Mouse (Mus musculus): ENCODE measurements around the gene Pdia3. TPM values are rescaled to one million over a fixed set of nuclear protein-coding genes. Genes with fewer than 3 reads are reported as not detected.
A peak's percentile ranks its signal among the peaks of the same experiment; 100 is the strongest.

The Pdia3 gene
- polyA plus RNA-seq, 1 experiment from 2014 or later: 291 TPM

GRCm38 (mm10) chr2:121415103-121415502 lies 1.5 kb downstream of the Pdia3 start:
- no peak for DNase-seq
- Histone ChIP-seq H3K9ac (peak overlapping the region; percentile 99), H3K9me3 (replicated peaks) (no peaks in the 10 kb centered on the region), H3K4me3 (replicated peaks) (peak overlapping the region; percentile 98), H3K27ac (0 out of 2 replicates have a peak overlapping the region, but pooled peaks have one; percentile 95), H3K4me1 (replicated peaks) (peaks cover 59% of the 10 kb centered on the region), H3K27me3 (no peaks in the 10 kb centered on the region), H3K36me3 (peaks cover 34% of the 10 kb centered on the region), H3K4me2 (peak overlapping the region; percentile 88)
- no peak for ATAC-seq (ENCODE audit: low read depth)
- 26% methylated on average over 3 of the region's 3 CpGs for WGBS (ENCODE audit: insufficient replicate concordance)

DNA sequence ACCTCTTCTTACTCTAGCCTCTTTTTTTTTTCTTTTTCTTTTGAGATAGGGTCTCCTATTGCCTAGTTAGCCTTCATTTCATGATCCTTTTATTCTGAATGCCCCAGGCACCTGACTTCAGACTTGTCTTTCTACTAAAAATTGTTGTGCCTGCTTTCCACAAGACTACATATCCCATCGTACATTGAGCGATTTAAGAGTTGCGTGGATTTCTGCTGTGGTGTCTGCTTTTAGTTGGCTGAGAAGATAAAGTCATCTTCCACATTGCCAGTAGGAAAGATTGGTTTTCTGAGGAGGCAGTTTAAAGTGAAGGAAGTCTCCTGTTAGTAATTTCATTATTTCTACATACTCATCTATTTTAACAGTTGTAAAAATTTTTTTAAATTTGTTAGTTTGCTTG lies 2.0 kb downstream of the Pdia3 start:
- Histone ChIP-seq H3K27me3 (no peaks in the 10 kb centered on the region), H3K27ac (0 out of 2 replicates have a peak overlapping the region, but pooled peaks have one; percentile 10), H3K36me3 (peaks cover 36% of the 10 kb centered on the region), H3K4me3 (replicated peaks) (peak overlapping the region; percentile 98), H3K4me1 (replicated peaks) (peaks cover 59% of the 10 kb centered on the region), H3K9ac (peak overlapping the region; percentile 99), H3K9me3 (replicated peaks) (no peaks in the 10 kb centered on the region), H3K4me2 (peak overlapping the region; percentile 88)
- ATAC-seq (ENCODE audit: low read depth) (no peak), DNase-seq (no peak)
- WGBS (ENCODE audit: insufficient replicate concordance): 63% methylated on average over 3 of the region's 3 CpGs

- ATAC-seq (ENCODE audit: low read depth): no peak
- WGBS (ENCODE audit: insufficient replicate concordance): 84% methylated on average over 6 of the region's 6 CpGs
These were observed 2.8 kb downstream of the Pdia3 start for GRCm38 (mm10) chr2:121416356-121416755.

DNA sequence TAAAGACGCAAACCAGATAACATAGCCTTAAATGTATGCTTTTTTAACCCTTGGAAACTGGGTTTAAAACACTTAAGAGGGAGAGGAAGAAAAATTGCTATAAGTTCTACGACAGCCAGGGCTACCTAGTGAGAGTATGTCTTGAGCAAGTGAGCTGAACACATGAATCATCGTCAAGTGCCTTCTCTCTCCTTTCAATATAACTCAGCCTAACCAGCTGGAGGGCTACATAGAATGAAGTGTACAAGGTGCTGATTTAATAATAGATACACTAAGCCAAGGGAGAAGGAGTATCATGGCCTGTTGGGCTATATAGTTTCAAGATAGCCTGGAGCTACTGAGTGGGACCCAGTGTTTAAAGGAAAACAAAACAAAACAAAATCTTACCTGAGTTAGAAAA lies 4.9 kb downstream of the Pdia3 start:
- Histone ChIP-seq H3K27ac (no peak overlapping the region), H3K36me3 (peaks cover 59% of the 10 kb centered on the region), H3K27me3 (no peaks in the 10 kb centered on the region), H3K4me3 (replicated peaks) (no peak overlapping the region), H3K4me1 (replicated peaks) (peaks cover 46% of the 10 kb centered on the region), H3K9me3 (replicated peaks) (no peaks in the 10 kb centered on the region), H3K4me2 (no peak overlapping the region), H3K9ac (no peak overlapping the region)
- 90% methylated on average over 3 of the region's 3 CpGs for WGBS (ENCODE audit: insufficient replicate concordance)
- DNase-seq: no peak
- no peak for ATAC-seq (ENCODE audit: low read depth)

More at GRCm38 (mm10) chr2:121416356-121416755, 2.8 kb downstream of the Pdia3 start:
- no peak overlapping the region for H3K27ac ChIP-seq
- peak overlapping the region; percentile 88 for H3K4me2 ChIP-seq
- H3K9me3 ChIP-seq (replicated peaks): no peaks in the 10 kb centered on the region
- H3K36me3 ChIP-seq: peaks cover 39% of the 10 kb centered on the region
- no peaks in the 10 kb centered on the region for H3K27me3 ChIP-seq
- H3K9ac ChIP-seq: 0 out of 2 replicates have a peak overlapping the region, but pooled peaks have one; percentile 11
- H3K4me3 ChIP-seq (replicated peaks): peak overlapping the region; percentile 98; the same call in 1 of the 2 replicates
- H3K4me1 ChIP-seq (replicated peaks): peaks cover 59% of the 10 kb centered on the region
- no peak for DNase-seq

- WGBS (ENCODE audit: insufficient replicate concordance): 77% methylated on average over 2 of the region's 2 CpGs
- Histone ChIP-seq H3K9me3 (replicated peaks) (no peaks in the 10 kb centered on the region), H3K36me3 (peaks cover 83% of the 10 kb centered on the region), H3K4me3 (replicated peaks) (no peak overlapping the region), H3K27me3 (no peaks in the 10 kb centered on the region), H3K27ac (no peak overlapping the region), H3K4me1 (replicated peaks) (peaks cover 9% of the 10 kb centered on the region; the same call in 1 of the 2 replicates), H3K9ac (no peak overlapping the region), H3K4me2 (no peak overlapping the region)
- DNase-seq (no peak), ATAC-seq (ENCODE audit: low read depth) (no peak)
These were observed 9.6 kb downstream of the Pdia3 start for GRCm38 (mm10) chr2:121423166-121423565.

- Histone ChIP-seq H3K4me1 (replicated peaks) (no peaks in the 10 kb centered on the region), H3K4me3 (replicated peaks) (no peak overlapping the region), H3K27me3 (no peaks in the 10 kb centered on the region), H3K36me3 (peaks cover 91% of the 10 kb centered on the region), H3K27ac (no peak overlapping the region), H3K4me2 (no peak overlapping the region), H3K9ac (no peak overlapping the region), H3K9me3 (replicated peaks) (no peaks in the 10 kb centered on the region)
- ATAC-seq (ENCODE audit: low read depth) (no peak), DNase-seq (no peak)
- 85% methylated on average over 2 of the region's 2 CpGs for WGBS (ENCODE audit: insufficient replicate concordance)
These were observed 12.3 kb downstream of the Pdia3 start for GRCm38 (mm10) chr2:121425890-121426289.

DNA sequence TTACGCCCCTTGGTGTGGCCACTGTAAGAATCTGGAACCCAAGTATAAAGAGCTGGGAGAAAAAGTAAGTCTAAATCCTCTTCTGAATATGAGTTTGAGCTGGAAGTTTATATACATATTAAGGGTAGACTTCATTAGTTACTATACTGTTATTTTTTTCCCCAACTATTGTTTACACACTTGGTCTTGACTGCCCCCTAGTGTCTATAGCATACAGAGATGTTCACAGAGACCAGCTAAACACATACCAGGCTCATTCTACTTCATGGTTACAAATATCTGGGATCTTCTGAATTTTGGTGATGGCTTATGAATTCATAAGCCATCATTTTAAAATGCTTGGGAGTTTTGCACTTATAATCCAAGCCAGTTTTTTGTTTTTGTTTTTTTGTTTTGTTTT lies 21.3 kb downstream of the Pdia3 start:
- no peak for DNase-seq
- ATAC-seq (ENCODE audit: low read depth): no peak
- H3K4me1 ChIP-seq (replicated peaks): no peaks in the 10 kb centered on the region
- H3K27me3 ChIP-seq: no peaks in the 10 kb centered on the region
- 90% methylated on average over 1 of the region's 1 CpGs for WGBS (ENCODE audit: insufficient replicate concordance)
- H3K4me3 ChIP-seq (replicated peaks): no peak overlapping the region
- peaks cover 84% of the 10 kb centered on the region for H3K36me3 ChIP-seq
- H3K4me2 ChIP-seq: no peak overlapping the region
- no peak overlapping the region for H3K27ac ChIP-seq
- H3K9ac ChIP-seq: no peak overlapping the region
- H3K9me3 ChIP-seq (replicated peaks): no peaks in the 10 kb centered on the region

DNA sequence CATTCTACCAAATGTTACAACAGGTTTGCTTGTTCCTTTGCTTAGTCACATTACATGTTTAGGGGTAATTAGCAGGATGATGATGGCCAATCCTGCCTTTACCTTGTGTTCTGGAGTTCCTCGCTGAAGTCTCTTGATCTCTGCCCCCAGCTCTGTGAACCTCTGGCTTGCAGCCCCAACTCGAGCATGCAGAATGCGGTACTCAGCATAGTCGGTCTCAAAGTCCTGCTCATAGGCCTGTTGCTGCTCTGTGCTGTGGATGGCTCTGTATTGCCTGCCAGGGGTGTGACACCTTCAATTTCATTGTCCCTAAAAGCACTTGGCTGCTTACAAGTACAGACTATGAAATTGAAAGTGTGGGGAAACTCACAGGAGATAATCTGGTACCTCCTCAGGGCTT lies 26.2 kb downstream of the Pdia3 start:
- ATAC-seq (ENCODE audit: low read depth) (no peak), DNase-seq (no peak)
- Histone ChIP-seq H3K4me3 (replicated peaks) (no peak overlapping the region), H3K27me3 (peaks cover 19% of the 10 kb centered on the region), H3K9me3 (replicated peaks) (no peaks in the 10 kb centered on the region), H3K36me3 (peaks cover 38% of the 10 kb centered on the region), H3K4me2 (no peak overlapping the region), H3K9ac (no peak overlapping the region), H3K4me1 (replicated peaks) (peaks cover 19% of the 10 kb centered on the region), H3K27ac (no peak overlapping the region)
- WGBS (ENCODE audit: insufficient replicate concordance): 59% methylated on average over 4 of the region's 4 CpGs

DNA sequence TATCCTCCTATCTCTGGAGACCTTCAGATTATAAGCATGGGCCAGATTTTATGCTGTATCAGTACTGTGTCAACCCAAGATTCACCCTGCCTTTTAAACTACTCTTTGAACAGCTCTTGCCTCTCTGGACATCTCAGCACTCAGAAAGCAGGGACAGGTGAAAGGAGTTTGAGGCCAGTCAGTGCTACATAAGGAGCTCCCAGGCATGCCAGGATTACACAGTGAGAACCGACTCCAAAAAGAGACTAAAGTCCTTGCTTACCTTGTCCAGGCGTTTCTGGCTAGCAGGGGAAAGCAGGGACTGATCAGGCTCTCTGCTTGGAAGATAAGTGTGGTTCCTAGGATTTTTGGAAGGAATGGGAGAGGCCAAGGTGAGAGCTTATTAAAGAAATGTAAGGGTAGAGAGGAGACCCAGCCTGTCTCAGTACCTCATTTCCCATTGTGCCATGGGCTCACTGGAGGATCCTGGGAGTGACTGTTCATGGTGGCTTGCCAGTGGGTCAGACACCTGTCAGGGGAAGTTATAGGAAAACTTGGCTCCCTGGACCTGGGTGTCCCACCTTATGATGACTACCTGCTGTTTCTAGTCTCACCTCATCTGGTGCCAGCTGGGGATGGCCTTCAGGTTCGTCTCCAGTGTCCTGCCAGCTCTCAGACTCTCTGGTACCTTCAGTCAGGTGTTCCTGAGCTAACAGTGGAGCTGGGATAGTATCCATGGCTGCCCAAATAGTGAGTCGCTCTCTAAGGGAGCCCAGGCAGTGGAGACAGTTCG lies 27.4 kb downstream of the Pdia3 start:
- H3K9me3 ChIP-seq (replicated peaks): no peaks in the 10 kb centered on the region
- H3K27ac ChIP-seq: no peak overlapping the region
- DNase-seq (no peak), ATAC-seq (ENCODE audit: low read depth) (no peak)
- peaks cover 25% of the 10 kb centered on the region for H3K36me3 ChIP-seq
- 0 out of 2 replicates have a peak overlapping the region, but pooled peaks have one; percentile 86 for H3K4me2 ChIP-seq
- H3K27me3 ChIP-seq: peaks cover 19% of the 10 kb centered on the region
- no peak overlapping the region for H3K9ac ChIP-seq
- 45% methylated on average over 5 of the region's 5 CpGs for WGBS (ENCODE audit: insufficient replicate concordance)
- H3K4me3 ChIP-seq (replicated peaks): no peak overlapping the region
- peaks cover 25% of the 10 kb centered on the region for H3K4me1 ChIP-seq (replicated peaks)

- 20% methylated on average over 11 of the region's 11 CpGs for WGBS (ENCODE audit: insufficient replicate concordance)
- Histone ChIP-seq H3K9ac (peak overlapping the region; percentile 68; the same call in 1 of the 2 replicates), H3K4me2 (peak overlapping the region; percentile 86), H3K4me1 (replicated peaks) (peaks cover 25% of the 10 kb centered on the region), H3K36me3 (peaks cover 20% of the 10 kb centered on the region), H3K9me3 (replicated peaks) (no peaks in the 10 kb centered on the region), H3K4me3 (replicated peaks) (peak overlapping the region; percentile 60), H3K27ac (no peak overlapping the region), H3K27me3 (peaks cover 19% of the 10 kb centered on the region)
- DNase-seq (no peak), ATAC-seq (ENCODE audit: low read depth) (0 out of 2 replicates have a peak, but pooled peaks have one; percentile 3)
These were observed 28.2 kb downstream of the Pdia3 start for GRCm38 (mm10) chr2:121441800-121442199.

- peaks cover 25% of the 10 kb centered on the region for H3K4me1 ChIP-seq (replicated peaks)
- WGBS (ENCODE audit: insufficient replicate concordance): 3% methylated on average over 30 of the region's 30 CpGs
- H3K4me3 ChIP-seq (replicated peaks): peak overlapping the region; percentile 60
- peak; percentile 96 for ATAC-seq (ENCODE audit: low read depth)
- H3K9ac ChIP-seq: peak overlapping the region; percentile 68
- H3K27ac ChIP-seq: 0 out of 2 replicates have a peak overlapping the region, but pooled peaks have one; percentile 11
- DNase-seq: peak; percentile 72
- peaks cover 19% of the 10 kb centered on the region for H3K27me3 ChIP-seq
- H3K9me3 ChIP-seq (replicated peaks): no peaks in the 10 kb centered on the region
- peaks cover 13% of the 10 kb centered on the region for H3K36me3 ChIP-seq
- H3K4me2 ChIP-seq: peak overlapping the region; percentile 86
These were observed 28.9 kb downstream of the Pdia3 start for GRCm38 (mm10) chr2:121442259-121443067.
